Mouse (Mus musculus) spleen, embryonic (tissue): ENCODE data around the gene D10Jhu81e.

Experiments
- CTCF ChIA-PET: fragments of 350-600 bp; sonication (Branson Sonifier 250); formaldehyde crosslinking; loops from one replicate; lab custom pipeline; 2022; lab: Charles Lee

Gene D10Jhu81e

DNA sequence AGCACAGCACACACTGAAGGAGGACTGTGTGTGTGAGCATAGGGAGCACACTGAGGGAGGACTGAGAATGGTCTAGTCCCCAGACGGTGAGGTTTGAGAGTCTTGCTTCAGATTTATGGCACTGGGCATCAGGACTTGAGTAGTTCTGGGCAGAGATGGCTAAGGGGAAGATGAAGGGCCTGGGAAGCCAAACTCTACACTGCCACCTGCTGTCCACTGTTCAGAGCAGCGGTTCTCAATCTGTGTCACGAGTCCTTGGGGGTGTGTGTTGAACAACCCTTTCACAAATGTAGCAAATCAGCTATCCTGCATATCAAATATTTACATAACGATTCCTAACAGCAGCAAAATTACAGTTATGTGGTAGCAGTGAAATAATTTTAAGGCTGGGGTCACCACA lies 5.7 kb downstream of the D10Jhu81e start:
- CTCF ChIA-PET = interaction anchor here (3.1 kb wide), 1 partner anchor 136 kb away, joined by 22 read pairs; no protein-coding TSS in a partner anchor

DNA sequence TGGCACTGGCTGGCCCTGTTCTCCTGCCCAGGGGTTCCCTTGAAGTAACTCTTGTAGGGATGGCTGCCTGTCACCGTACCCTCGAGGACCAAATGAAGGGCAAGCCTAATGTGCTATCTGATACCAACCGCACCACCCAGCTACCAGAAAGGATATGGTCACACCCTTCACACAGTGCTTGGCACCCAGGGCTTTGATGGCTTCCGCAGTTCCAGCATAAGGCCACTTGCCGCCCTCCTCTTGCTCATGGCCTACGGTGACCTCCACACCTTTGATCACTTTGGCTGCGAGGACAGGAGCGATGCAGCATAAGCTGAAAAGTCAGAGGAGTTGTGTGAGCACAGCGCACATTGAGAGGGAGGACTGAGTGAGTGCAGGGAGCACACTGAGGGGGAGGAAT lies 6.3 kb downstream of the D10Jhu81e start:
- CTCF ChIA-PET = interaction anchor here (0.7 to 3.1 kb wide), 3 partner anchors 55 to 135 kb away, joined by 3 to 22 read pairs (median 3); no protein-coding TSS in a partner anchor

DNA sequence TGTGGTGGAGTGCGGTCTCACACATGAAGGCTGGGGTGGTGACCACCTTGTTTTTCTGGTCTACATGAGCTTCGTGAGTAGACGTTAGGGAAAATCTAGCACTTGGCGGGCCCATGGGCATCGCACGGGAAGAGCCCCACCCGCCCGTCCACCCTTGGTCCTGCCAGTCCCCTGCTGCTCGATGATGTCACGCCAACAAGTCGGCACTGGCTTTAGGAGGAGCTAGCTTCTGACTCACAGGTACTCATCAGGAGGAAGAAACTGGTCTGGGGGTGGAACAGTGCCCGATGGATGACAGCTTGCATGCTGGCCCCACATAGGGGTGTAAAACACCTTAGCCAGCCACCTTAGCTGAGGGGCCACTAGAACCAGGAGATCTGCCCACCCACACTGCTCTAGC lies 6.9 kb downstream of the D10Jhu81e start:
- CTCF ChIA-PET = interaction anchor here (0.9 to 3.1 kb wide), 3 partner anchors 54 to 143 kb away, joined by 3 to 22 read pairs (median 13); no protein-coding TSS in a partner anchor

DNA sequence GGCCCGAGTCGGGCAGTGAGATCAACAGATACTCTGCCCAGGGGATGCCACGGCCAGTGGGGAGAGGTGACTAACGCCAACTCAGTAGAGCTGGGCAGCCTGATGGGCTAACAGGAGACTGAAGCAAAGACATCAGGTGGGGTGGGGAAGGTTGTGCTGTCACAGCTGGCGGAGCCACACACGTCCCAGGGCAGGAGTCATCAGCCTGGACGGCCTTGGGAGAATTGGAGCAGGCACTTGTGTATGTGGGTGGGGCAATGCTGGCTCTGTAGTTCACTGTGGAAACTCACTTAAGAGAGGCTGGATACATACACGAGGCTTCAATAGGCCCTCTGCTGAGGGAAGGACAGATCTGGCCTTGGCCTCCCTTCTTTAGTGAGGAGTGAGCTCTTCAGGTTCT lies 8.5 kb downstream of the D10Jhu81e start:
- CTCF ChIA-PET = interaction anchor here (0.6 to 1.5 kb wide), 6 partner anchors 10 to 105 kb away, joined by 3 to 4 read pairs (median 4); partner anchors contain the start of gene Icosl

DNA sequence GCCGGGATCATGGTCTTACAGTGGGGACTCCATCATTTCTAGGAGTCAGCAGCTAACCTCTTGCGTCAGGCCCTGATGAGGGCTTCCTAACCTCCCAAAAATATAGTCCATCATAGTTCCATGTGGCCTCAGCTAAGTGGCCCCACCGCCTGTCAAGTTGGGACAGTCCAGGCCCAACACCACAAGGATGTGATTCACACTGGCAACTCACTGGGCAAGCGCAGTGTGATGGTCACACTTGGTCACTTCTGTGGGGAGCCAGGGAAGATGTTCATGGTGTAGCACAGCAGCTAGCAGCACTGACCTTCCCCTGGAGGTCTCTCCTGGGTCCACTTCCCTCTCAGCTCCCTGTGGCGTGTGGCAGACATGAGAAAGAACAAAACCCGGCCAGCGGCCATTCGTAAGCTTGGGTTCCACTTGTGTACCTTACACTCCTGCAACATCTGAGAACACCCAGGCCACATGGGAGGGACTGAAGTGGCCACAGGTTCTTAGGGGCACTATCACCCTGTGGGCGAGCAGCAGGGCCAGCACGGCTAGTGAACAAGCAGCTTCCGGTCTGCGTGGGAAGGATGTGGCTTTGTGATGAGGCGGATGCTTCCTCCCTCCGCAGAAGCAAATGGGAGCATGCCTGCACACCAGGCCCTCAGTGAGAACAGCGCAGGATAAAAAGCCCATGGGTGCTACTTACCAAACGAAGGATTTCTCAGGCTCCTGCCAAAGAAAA lies 9.1 kb downstream of the D10Jhu81e start:
- CTCF ChIA-PET = interaction anchor here (0.6 to 1.5 kb wide), 7 partner anchors 9 to 134 kb away, joined by 3 to 5 read pairs (median 4); partner anchors contain the start of gene Icosl

DNA sequence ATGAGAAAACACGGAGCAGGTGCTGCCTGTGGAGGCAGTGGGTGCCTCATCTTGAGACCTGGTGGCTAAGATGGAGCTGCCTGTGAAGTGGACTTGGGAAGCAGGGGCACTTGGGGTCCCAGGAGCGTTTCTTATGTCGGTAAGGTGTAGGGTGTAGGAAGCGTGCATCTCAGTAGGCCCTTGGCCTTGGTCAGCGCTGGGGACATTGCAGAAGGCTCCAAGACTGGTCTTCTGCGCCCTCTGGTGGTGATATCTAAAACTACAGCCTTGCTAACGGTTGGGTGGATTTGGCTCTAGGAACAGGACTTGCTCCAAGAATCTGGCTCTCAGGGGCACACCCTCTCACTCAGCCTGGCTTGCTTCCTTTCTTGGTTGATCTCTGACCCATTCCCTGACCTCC lies 9.7 kb downstream of the D10Jhu81e start:
- CTCF ChIA-PET = interaction anchor here (0.8 to 1.5 kb wide), 5 partner anchors 8 to 133 kb away, joined by 3 to 5 read pairs (median 3); no protein-coding TSS in a partner anchor

DNA sequence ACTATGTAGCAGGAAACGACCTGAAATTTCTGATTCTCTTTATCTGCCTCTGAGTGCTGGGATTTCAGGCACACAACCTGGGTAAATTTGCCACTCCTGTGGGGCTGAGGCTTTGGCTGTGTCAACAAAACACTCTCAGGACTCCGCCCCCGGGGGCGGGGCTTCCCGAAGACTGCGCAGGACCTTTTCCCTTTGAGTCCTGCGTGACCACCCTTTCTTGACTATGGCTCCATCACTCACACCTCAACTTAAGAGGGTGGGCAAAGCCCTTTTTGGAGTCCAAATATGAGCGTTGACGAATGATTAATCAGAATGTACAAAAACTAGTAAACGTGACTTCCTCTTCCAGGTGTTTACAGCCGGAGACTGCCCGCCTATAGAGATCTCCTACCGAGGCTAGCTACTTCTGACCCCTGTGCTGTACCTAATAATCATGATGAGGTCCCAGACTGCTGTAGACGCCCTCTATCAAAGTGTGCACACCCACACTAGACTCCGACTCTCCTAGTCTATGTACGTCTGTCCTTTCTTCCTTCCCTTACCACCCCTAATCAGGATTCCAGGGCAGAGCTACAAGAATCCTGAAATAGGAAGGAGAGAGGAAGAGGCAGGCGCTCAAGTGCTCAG lies 10.2 kb downstream of the D10Jhu81e start:
- CTCF ChIA-PET = interaction anchor here (1.0 to 1.5 kb wide), 4 partner anchors 8 to 132 kb away, joined by 3 to 5 read pairs (median 4); no protein-coding TSS in a partner anchor

DNA sequence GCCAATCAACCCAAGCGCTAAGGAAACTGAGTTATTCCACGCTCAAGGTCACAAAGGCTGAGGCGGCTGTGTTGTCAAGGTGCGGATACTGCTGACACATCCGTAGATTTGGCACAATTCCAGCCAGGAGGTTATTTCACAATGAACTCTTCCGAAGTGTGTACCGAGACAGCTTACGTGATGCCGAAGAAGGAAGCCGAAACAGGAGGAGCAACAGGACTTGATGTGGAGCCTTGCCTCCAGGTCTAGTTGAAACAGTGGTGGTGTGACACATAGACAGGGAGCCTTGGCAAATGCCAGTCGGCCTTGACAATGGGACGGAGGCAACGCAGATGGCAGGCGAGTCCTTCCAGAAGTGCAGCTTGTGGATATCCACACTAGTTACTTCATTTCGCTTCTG lies 11.5 kb downstream of the D10Jhu81e start:
- CTCF ChIA-PET = interaction anchor here (0.6 to 0.8 kb wide), 2 partner anchors 54 to 99 kb away, joined by 3 to 8 read pairs; no protein-coding TSS in a partner anchor

DNA sequence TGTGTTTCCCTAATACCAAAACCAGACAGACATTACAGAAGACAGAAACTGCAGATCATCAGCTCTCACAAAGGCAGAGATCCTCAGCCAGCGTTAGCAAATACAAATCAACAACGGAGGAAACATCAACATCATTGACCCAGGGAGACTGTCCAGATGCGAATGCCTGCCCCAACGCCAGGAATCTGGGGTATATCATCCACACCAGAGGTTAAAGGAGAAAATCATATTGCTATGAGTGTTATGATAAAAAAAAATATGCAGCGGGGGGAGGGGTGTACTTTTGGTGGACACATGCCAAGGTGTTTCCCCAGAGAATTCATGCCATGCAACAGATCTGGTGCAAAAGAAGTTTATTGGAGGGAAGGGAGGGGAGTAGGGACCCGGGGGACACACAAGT lies 12.7 kb downstream of the D10Jhu81e start:
- CTCF ChIA-PET = interaction anchor here (0.7 kb wide), 1 partner anchor 8 kb away, joined by 5 read pairs; no protein-coding TSS in a partner anchor

DNA sequence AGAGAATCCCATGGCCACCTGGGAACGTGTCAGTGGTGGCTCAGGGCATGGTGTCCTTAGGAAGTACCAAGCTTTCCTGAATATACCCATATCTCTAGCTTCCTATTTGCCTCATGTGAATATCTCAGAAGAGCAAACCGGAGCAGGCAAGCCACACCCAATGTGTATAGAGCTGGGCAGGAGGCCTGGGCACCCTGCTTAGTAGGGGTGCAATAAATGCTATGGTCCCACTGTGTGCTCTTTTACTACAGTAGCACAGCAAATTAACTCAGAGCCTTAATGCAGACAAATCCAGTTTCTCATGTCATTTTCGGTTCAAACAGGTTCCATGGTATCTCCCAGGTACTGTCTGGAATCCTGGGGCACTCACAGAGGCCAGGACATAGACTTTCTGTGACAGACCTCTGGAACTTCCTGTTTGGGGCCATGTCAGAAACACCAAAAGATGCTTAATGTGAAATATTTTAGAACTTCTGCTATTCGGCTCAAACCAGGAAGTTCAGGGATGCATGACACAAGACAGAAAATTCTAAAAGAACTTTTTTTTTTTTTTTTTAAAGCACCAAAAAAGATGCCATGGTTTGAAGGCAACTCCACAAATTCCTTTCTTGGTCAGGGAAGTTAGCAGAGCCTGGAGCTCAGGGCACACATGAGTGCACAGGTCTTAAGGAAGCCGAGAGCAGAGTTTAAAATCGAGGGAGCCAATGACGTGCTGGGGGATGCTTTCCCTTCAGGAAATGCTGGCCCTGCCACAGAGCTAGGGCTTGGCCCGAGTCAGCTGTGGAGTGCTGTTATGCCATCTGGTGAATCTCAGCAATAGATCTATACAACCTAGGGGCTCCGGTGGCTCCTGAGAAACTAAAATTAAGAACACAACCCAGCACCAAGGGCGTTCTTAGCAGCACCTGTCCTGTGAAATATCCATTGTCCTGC lies 20.5 kb downstream of the D10Jhu81e start:
- CTCF ChIA-PET = interaction anchor here (0.5 kb wide), 1 partner anchor 8 kb away, joined by 5 read pairs; no protein-coding TSS in a partner anchor

DNA sequence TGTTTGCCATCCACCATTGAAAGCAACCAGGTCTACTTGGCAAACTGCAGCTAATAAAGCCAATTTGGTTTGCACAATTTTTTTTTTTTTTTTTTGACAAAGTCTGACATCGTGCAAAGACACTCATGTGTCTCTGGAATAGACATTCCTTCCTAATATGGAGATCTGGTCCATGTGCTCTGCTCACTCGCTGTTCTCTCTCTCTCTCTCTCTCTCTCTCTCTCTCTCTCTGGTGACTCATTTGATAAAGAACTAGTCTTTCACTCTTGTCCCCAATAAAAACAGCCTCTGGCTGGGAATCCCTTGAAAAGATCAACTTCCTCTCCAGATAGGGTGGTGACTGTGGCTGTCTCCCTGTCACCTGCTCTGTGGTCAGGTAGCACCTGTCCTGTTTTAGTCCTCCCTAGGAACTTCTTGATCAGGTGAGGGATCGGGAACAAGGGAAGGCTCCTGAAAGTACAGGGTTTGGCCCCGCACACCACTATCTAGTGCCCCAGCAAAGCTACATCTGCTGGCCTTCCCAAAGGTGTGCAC lies 21.6 kb downstream of the D10Jhu81e start:
- CTCF ChIA-PET = interaction anchor here (0.5 to 0.7 kb wide), 3 partner anchors 9 to 91 kb away, joined by 3 to 5 read pairs (median 3); no protein-coding TSS in a partner anchor

DNA sequence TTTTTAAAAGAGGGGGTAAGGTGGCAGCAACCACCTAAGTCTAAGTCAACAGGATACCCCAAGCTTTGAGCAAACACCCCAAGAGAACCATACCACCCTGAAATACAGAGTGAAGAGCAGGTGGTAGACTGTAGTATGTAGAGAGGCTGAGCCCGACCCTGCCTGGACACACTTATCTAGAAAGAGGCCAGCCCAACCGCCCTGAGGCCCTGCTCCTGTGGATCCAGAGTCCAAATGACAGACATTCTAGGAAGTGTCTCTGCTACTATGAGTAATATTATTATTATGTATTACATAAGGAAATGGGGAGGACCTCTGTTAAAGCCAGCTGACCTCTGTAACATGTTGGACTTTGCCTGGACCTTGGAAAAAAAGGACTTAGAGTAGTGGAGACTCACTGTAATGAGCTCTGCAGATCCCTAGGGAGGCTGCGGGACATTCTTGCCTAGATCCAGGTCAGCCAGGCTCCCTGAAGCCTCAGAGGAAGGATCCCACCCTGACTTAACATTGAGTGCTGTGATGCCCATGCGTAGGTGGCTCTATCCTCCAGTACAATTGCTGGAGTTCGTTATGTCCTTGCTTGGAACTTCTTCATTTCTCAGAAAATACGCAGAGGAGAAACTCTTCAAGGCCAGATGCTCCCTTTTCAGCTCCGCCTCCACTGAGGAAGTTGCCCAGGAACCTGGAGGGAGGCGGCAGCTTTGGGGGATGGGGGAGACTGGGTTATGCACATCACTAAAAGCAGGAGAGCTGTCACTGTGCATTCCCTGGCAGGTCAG lies 25.7 kb downstream of the D10Jhu81e start:
- CTCF ChIA-PET = interaction anchor here (0.6 kb wide), 1 partner anchor 23 kb away, joined by 3 read pairs; no protein-coding TSS in a partner anchor

DNA sequence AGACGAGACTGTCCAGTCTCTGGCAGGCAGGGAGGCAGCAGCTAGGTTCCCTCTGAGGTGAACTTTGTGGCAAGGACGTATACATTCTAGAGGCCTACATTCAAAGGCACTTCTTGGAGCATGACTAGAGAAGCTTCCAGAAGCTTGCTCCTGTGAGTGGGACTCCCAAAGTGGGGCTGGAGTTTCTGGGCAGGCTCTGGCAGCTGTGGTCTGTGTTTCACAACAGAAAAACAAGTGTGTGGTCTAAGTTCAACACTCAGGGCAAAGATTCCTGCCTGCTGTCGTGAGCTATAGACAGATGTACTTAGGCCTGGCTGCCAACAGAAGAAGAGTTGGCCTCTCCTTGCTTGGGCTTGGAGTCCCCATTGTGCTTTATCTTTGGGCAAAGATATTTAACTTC lies 28.7 kb downstream of the D10Jhu81e start:
- CTCF ChIA-PET = no interaction called here

DNA sequence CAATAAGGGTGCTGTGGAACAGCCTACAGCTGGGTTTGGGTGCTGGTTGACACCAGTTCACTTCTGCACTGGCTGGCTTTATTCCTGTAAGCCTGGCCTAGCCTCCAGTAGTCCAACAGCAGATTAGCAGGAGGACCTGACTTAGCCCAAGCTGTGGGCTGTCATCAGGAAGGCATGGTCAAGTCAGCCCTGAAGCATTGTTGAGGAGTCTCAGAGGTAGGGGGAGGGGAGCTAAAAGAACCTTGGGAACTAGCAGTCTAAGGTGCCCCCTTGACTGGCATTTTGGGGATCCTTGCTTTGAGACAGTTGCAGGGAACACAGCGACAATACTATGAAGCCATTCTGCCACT lies 29.4 kb downstream of the D10Jhu81e start:
- CTCF ChIA-PET = no interaction called here

DNA sequence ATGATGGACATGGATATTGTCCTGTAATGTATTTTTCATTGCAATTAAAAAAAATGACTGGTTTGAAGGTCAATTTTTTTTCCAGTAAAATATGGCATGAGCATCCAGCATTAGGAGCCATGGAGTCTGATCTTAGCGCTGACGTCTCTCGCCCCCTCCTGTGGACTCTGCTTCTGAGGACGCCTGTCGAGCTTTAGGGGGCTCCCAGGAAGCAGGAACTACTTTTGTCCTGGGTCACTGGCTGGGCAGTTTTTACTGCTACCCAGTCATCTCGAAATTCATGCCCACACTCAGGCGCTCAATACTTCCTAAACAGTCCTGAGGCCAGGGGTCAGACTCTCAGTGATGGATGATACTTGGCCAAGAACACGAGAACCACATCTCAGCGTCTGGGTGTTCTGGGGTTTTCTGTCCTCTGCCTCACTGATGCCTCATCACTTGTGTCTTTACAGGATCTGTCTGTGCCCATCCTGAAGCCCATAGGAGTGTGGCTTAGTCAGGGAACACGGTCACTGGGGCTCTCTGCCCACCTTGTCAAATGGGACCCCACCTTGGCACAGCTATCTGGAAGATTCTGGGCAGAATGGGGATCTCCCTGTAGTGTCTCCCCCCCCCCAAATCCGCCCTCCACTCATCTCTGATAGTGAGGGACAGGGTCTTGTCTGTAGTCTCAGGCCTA lies 29.9 kb downstream of the D10Jhu81e start:
- CTCF ChIA-PET = interaction anchor here (0.8 kb wide), 1 partner anchor 75 kb away, joined by 15 read pairs; no protein-coding TSS in a partner anchor

DNA sequence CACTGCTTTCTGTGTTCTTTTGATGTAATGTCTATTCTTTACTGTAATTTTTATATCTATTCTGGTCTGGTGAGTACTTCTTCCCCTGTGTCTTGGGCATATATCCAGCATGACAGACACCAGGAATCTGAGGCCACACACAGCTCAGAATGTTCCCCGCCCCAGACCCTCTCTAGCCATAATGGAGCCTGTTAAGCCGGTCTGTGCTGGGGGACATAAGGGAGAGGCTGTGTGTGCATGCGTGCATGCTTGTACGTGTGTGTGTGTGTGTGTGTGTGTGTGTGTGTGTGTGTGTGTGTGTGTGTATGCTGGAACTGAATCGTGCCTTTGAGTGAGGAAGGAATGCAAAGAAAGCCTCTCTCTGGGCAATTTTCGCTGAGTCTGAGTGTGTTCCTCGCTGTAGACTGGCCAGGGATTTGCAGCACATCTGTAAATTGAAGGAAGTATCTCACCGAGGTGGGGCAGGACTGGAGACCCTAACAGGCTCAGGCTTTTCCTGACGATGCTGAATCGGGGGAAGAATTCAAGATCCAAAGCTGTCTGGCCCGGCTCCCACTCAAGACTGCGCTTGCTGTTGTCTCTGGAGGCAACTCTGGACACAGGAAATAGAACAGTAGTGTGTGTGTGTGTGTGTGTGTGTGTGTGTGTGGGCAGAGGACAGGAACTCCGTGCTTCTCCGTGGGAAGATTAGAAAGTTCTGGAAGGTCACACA lies 30.6 kb downstream of the D10Jhu81e start:
- CTCF ChIA-PET = interaction anchor here (0.8 kb wide), 1 partner anchor 75 kb away, joined by 15 read pairs; no protein-coding TSS in a partner anchor

DNA sequence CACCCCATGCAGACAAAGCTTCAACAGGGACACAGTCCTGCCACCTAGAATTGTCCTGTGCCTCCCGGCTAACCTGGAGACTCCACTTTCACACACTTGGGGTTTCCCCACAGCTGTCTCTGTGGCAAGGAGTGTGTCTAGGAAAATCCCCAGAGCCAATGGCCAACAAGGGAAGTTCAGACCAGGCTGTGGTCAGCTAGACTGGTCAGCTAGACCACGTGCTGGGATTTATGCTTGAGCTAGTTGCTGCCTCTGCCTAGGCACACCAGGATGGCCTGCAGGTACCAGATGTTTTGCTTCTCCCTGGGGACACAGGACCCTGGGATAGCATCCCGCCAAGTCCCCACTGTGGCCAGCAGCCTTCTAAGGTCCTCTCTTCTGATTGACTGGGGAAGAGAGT lies 32.4 kb downstream of the D10Jhu81e start:
- CTCF ChIA-PET = no interaction called here

DNA sequence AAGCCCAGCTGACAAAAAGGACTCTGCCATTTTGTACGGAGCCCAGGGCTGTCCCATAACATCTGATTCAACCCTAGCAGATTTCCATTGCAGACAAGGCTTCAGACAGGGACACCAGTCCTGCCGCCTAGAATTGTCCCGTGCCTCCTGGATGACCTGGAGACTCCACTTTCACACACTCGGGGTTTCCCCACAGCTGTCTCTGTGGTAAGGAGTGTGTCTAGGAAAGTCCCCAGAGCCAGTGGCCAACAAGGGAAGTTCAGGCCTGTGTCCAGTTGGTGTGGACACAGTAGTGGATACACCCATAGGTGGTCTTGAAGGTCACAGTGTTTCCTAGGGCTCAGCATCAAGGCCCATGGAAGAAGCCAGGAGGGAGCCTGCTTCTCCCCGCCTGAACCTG lies 33.6 kb downstream of the D10Jhu81e start:
- CTCF ChIA-PET = no interaction called here
